In genomic region chr11:69426246-69426645, GRCm38 (mm10) we compare ENCODE assay signal across 22 mouse cellular contexts. TPM values are rescaled to one million over a fixed set of nuclear protein-coding genes. Genes with fewer than 3 reads are reported as not detected.
DNase-seq lines count a peak whose midpoint lies in the region; ATAC-seq and TF ChIP-seq lines count a peak whose summit lies in the region.
"Had no signal": no experiment of that assay in that cellular context is flagged by ENCODE, and none has a peak within 500 bp of the region (broad histone marks: within the 10 kb centered on the region; RNA-seq: fewer than 3 reads in every experiment).

No protein-coding gene starts in this region.

- H3K9me3 ChIP-seq in liver, embryonic 12.5 days (replicated peaks) = no peaks in the 10 kb centered on the region
- no peaks in the 10 kb centered on the region for H3K9me3 ChIP-seq in liver, embryonic 13.5 days (replicated peaks)
- H3K9me3 ChIP-seq in liver, embryonic 11.5 days (ENCODE audit: control insufficient read depth, low read length) = no peaks in the 10 kb centered on the region
- no peaks in the 10 kb centered on the region for H3K9me3 ChIP-seq in midbrain, embryonic 16.5 days (replicated peaks; ENCODE audit: control insufficient read depth, low read length, poor library complexity, severe bottlenecking)
- H3K9me3 ChIP-seq in midbrain, postnatal 0 days (ENCODE audit: low read length) = no peaks in the 10 kb centered on the region
- H3K9me3 ChIP-seq in MEL (replicated peaks; ENCODE audit: insufficient read depth, low read length) = no peaks in the 10 kb centered on the region
- H3K9me3 ChIP-seq in intestine, embryonic 16.5 days (ENCODE audit: control insufficient read depth, low read length) = no peaks in the 10 kb centered on the region
- H3K9me3 ChIP-seq: G1E had no signal

- WGBS in liver, embryonic 12.5 days (ENCODE audit: insufficient replicate concordance) = 32% methylated on average over 2 of the region's 2 CpGs
- 22% methylated on average over 2 of the region's 2 CpGs for WGBS in liver, embryonic 13.5 days (ENCODE audit: insufficient replicate concordance)
- WGBS in liver, embryonic 11.5 days = 65% methylated on average over 2 of the region's 2 CpGs
- WGBS in midbrain, embryonic 16.5 days = 67% methylated on average over 2 of the region's 2 CpGs
- 80% methylated on average over 2 of the region's 2 CpGs for WGBS in midbrain, postnatal 0 days
- WGBS in intestine, embryonic 16.5 days = 80% methylated on average over 2 of the region's 2 CpGs

- peak; percentile 57; the same call in 1 of the 2 replicates for ATAC-seq in liver, embryonic 12.5 days
- ATAC-seq in liver, embryonic 13.5 days (ENCODE audit: low read depth) = peak; percentile 49; the same call in 1 of the 2 replicates
- no peak; the same call in 1 of the 2 replicates for ATAC-seq in liver, embryonic 11.5 days (replicated peaks; ENCODE audit: low FRiP score)
- no peak for ATAC-seq in midbrain, embryonic 16.5 days
- no peak for ATAC-seq in midbrain, postnatal 0 days (ENCODE audit: low FRiP score)
- ATAC-seq in intestine, embryonic 16.5 days = no peak
- ATAC-seq: activated CD4-positive, CD25-positive, alpha-beta regulatory T cell, adult 4 months; CD4-positive, CD25-positive, alpha-beta regulatory T cell, adult 4 months; Patski had no signal

- H3K4me3 ChIP-seq in liver, embryonic 12.5 days = no peak overlapping the region
- no peak overlapping the region for H3K4me3 ChIP-seq in liver, embryonic 13.5 days (replicated peaks)
- no peak overlapping the region for H3K4me3 ChIP-seq in liver, embryonic 11.5 days (ENCODE audit: low read depth, low read length)
- H3K4me3 ChIP-seq in midbrain, embryonic 16.5 days (ENCODE audit: low read depth, low read length) = no peak overlapping the region
- no peak overlapping the region for H3K4me3 ChIP-seq in midbrain, postnatal 0 days (ENCODE audit: low read depth, low read length)
- no peak overlapping the region for H3K4me3 ChIP-seq in MEL (ENCODE audit: control insufficient read depth in 1 of 2, insufficient read depth in 1 of 2, low read depth in 2 of 2, low read length in 2 of 2)
- no peak overlapping the region for H3K4me3 ChIP-seq in intestine, embryonic 16.5 days (ENCODE audit: low read length)

- no peak for TF ChIP-seq CTCF in midbrain, postnatal 0 days (IDR thresholded peaks at IDR 0.05)
- no peak for TF ChIP-seq CTCF in MEL (IDR thresholded peaks at IDR 0.05 in 2 of 3, conservative IDR thresholded peaks at IDR 0.05 in 1 of 3; ENCODE audit: control insufficient read depth in 1 of 3, insufficient read depth in 1 of 3, low read depth in 2 of 3, low read length in 3 of 3, poor library complexity in 1 of 3, severe bottlenecking in 1 of 3)

- no peak for DNase-seq in liver
- no peak for DNase-seq in liver, embryonic 13.5 days
- no peak for DNase-seq in liver, embryonic 11.5 days (ENCODE audit: low spot score)
- no peak for DNase-seq in midbrain, postnatal 0 days (ENCODE audit: low spot score)
- DNase-seq in MEL (ENCODE audit: low read depth, low spot score) = no peak
- DNase-seq: adrenal gland, adult 2 months; adrenal gland, adult 8-10 months; adrenal gland, postnatal 10 days; adrenal gland, postnatal 14 days; adrenal gland, postnatal 25 days; adrenal gland, postnatal 36 days; B cell, adult 2 months; cerebellum, adult 11 months; cerebellum, adult 11-12 months; cerebellum, adult 18-20 months had no signal

- peaks cover 31% of the 10 kb centered on the region for H3K27me3 ChIP-seq in liver, embryonic 12.5 days (replicated peaks)
- H3K27me3 ChIP-seq in liver, embryonic 13.5 days = peaks cover 19% of the 10 kb centered on the region
- H3K27me3 ChIP-seq in liver, embryonic 11.5 days (replicated peaks; ENCODE audit: control insufficient read depth, insufficient read depth, low read length) = peaks cover 19% of the 10 kb centered on the region
- H3K27me3 ChIP-seq in midbrain, embryonic 16.5 days (ENCODE audit: control insufficient read depth, insufficient read depth, low read depth, low read length) = peaks cover 16% of the 10 kb centered on the region
- H3K27me3 ChIP-seq in midbrain, postnatal 0 days (ENCODE audit: insufficient read depth, low read length) = peaks cover 17% of the 10 kb centered on the region
- peaks cover 0 to 1% of the 10 kb centered on the region in 2 experiments; a peak in 1 of 4 replicates for H3K27me3 ChIP-seq in MEL (ENCODE audit: control insufficient read depth in 1 of 2, insufficient read depth in 2 of 2, low read length in 2 of 2)
- H3K27me3 ChIP-seq in intestine, embryonic 16.5 days (replicated peaks; ENCODE audit: control insufficient read depth, insufficient read depth, low read length) = peaks cover 4% of the 10 kb centered on the region; the same call in 1 of the 2 replicates

- H3K79me2 ChIP-seq in MEL (ENCODE audit: control insufficient read depth, insufficient read depth, low read length, poor library complexity) = no peaks in the 10 kb centered on the region

- H3K4me1 ChIP-seq in liver, embryonic 12.5 days = peaks cover 49% of the 10 kb centered on the region
- H3K4me1 ChIP-seq in liver, embryonic 13.5 days (replicated peaks) = peaks cover 35% of the 10 kb centered on the region
- H3K4me1 ChIP-seq in liver, embryonic 11.5 days (replicated peaks; ENCODE audit: control insufficient read depth, insufficient read depth, low read length) = peaks cover 22% of the 10 kb centered on the region
- no peaks in the 10 kb centered on the region for H3K4me1 ChIP-seq in midbrain, embryonic 16.5 days (ENCODE audit: control insufficient read depth, insufficient read depth, low read length)
- H3K4me1 ChIP-seq in midbrain, postnatal 0 days (ENCODE audit: insufficient read depth, low read length) = no peaks in the 10 kb centered on the region; the same call in 1 of the 2 replicates
- peaks cover 3 to 14% of the 10 kb centered on the region in 2 experiments for H3K4me1 ChIP-seq in MEL (ENCODE audit: control insufficient read depth in 1 of 2, insufficient read depth in 2 of 2, low read length in 2 of 2)
- peaks cover 13% of the 10 kb centered on the region for H3K4me1 ChIP-seq in intestine, embryonic 16.5 days (ENCODE audit: control insufficient read depth, insufficient read depth, low read length)

- H3K4me2 ChIP-seq in liver, embryonic 12.5 days = no peak overlapping the region
- no peak overlapping the region for H3K4me2 ChIP-seq in liver, embryonic 13.5 days
- no peak overlapping the region for H3K4me2 ChIP-seq in liver, embryonic 11.5 days
- H3K4me2 ChIP-seq in midbrain, embryonic 16.5 days (ENCODE audit: low read length) = no peak overlapping the region
- H3K4me2 ChIP-seq in midbrain, postnatal 0 days (ENCODE audit: low read depth, low read length, poor library complexity, severe bottlenecking) = no peak overlapping the region
- no peak overlapping the region for H3K4me2 ChIP-seq in intestine, embryonic 16.5 days (ENCODE audit: low read depth, low read length)

- TF ChIP-seq POLR2A in MEL (IDR thresholded peaks at IDR 0.05; ENCODE audit: control insufficient read depth in 1 of 2, insufficient read depth in 1 of 2, low read depth in 1 of 2, low read length in 2 of 2, poor library complexity in 1 of 2) = no peak

- no peaks in the 10 kb centered on the region for H3K36me3 ChIP-seq in liver, embryonic 12.5 days
- no peaks in the 10 kb centered on the region for H3K36me3 ChIP-seq in liver, embryonic 13.5 days
- no peaks in the 10 kb centered on the region for H3K36me3 ChIP-seq in liver, embryonic 11.5 days (ENCODE audit: control insufficient read depth, insufficient read depth, low read length)
- no peaks in the 10 kb centered on the region for H3K36me3 ChIP-seq in midbrain, embryonic 16.5 days (ENCODE audit: control insufficient read depth, insufficient read depth, low read length)
- no peaks in the 10 kb centered on the region for H3K36me3 ChIP-seq in midbrain, postnatal 0 days (ENCODE audit: insufficient read depth, low read length)
- peaks cover 0 to 4% of the 10 kb centered on the region in 2 experiments; a peak in 2 of 4 replicates for H3K36me3 ChIP-seq in MEL (ENCODE audit: control insufficient read depth in 1 of 2, insufficient read depth in 2 of 2, low read length in 2 of 2)
- no peaks in the 10 kb centered on the region for H3K36me3 ChIP-seq in intestine, embryonic 16.5 days (ENCODE audit: control insufficient read depth, insufficient read depth, low read length)
- H3K36me3 ChIP-seq: G1E had no signal

- no peak for TF ChIP-seq RAD21 in MEL (IDR thresholded peaks at IDR 0.05; ENCODE audit: low read depth, low read length)

- no peak for TF ChIP-seq EP300 in MEL (IDR thresholded peaks at IDR 0.05; ENCODE audit: low read depth in 1 of 2, low read length in 2 of 2)

- H3K9ac ChIP-seq in liver, embryonic 12.5 days = no peak overlapping the region
- 0 out of 2 replicates have a peak overlapping the region, but pooled peaks have one; percentile 3 for H3K9ac ChIP-seq in liver, embryonic 13.5 days
- no peak overlapping the region for H3K9ac ChIP-seq in liver, embryonic 11.5 days (ENCODE audit: low read depth, low read length)
- H3K9ac ChIP-seq in midbrain, embryonic 16.5 days (ENCODE audit: low read depth, low read length) = 0 out of 2 replicates have a peak overlapping the region, but pooled peaks have one; percentile 11
- no peak overlapping the region for H3K9ac ChIP-seq in midbrain, postnatal 0 days (replicated peaks; ENCODE audit: low read length, poor library complexity, severe bottlenecking)
- no peak overlapping the region for H3K9ac ChIP-seq in MEL (ENCODE audit: control insufficient read depth, low read depth, low read length, poor library complexity, severe bottlenecking)
- no peak overlapping the region for H3K9ac ChIP-seq in intestine, embryonic 16.5 days (ENCODE audit: low read depth, low read length)

- 0 out of 2 replicates have a peak overlapping the region, but pooled peaks have one; percentile 42 for H3K27ac ChIP-seq in liver, embryonic 12.5 days
- H3K27ac ChIP-seq in liver, embryonic 13.5 days = no peak overlapping the region
- no peak overlapping the region for H3K27ac ChIP-seq in liver, embryonic 11.5 days (ENCODE audit: low read depth, low read length)
- H3K27ac ChIP-seq in midbrain, embryonic 16.5 days (ENCODE audit: low read length) = no peak overlapping the region
- H3K27ac ChIP-seq in midbrain, postnatal 0 days (ENCODE audit: low read depth, low read length) = no peak overlapping the region
- no peak overlapping the region for H3K27ac ChIP-seq in MEL (ENCODE audit: control insufficient read depth, low read depth, low read length)
- no peak overlapping the region for H3K27ac ChIP-seq in intestine, embryonic 16.5 days (ENCODE audit: low read length)

RNA-seq across cellular contexts. Expression of gene Kdm6b, which starts 12.8 kb away (rescaled TPM):
- 7.1 and 7.5 TPM in 2 replicates for polyA plus RNA-seq in liver, embryonic 12.5 days (2016; fragmentation: Nextera tagmentation; extraction: Ambion mirVana)
- polyA plus RNA-seq in liver, embryonic 13.5 days (2015; fragmentation: Nextera tagmentation; extraction: Ambion mirVana) = 4.8 and 5.1 TPM in 2 replicates
- polyA plus RNA-seq in liver, embryonic 11.5 days (2014; fragmentation: Nextera tagmentation; extraction: Ambion mirVana) = 15.4 and 17.4 TPM in 2 replicates
- polyA plus RNA-seq in midbrain, embryonic 16.5 days (2015; fragmentation: Nextera tagmentation; extraction: Ambion mirVana) = 36.4 and 39.0 TPM in 2 replicates
- total RNA-seq in midbrain, postnatal 0 days (2014; rRNA removed) = 12.1 and 14.5 TPM in 2 replicates
- 18.9 and 22.7 TPM in 2 replicates for polyA plus RNA-seq in midbrain, postnatal 0 days (2015; fragmentation: Nextera tagmentation; extraction: Ambion mirVana)
- total RNA-seq in MEL (2012; rRNA removed) = 5.8 and 7.2 TPM in 2 replicates
- 10 to 100 TPM; 25.0 to 43.4 TPM for polyA plus RNA-seq in MEL (2012; ENCODE audit: insufficient read depth in 1 of 2, insufficient read length in 2 of 2, low read depth in 1 of 2, low replicate concordance in 2 of 2, missing spikeins in 1 of 2)
- 17.6 and 18.8 TPM in 2 replicates for polyA plus RNA-seq in intestine, embryonic 16.5 days (2015; fragmentation: Nextera tagmentation; extraction: Ambion mirVana)

RNA-seq across cellular contexts. Expression of gene Tmem88, which starts 28.2 kb away (rescaled TPM):
- polyA plus RNA-seq in liver, embryonic 12.5 days (2016; fragmentation: Nextera tagmentation; extraction: Ambion mirVana) = 14.4 and 15.4 TPM in 2 replicates
- 8.9 and 9.5 TPM in 2 replicates for polyA plus RNA-seq in liver, embryonic 13.5 days (2015; fragmentation: Nextera tagmentation; extraction: Ambion mirVana)
- polyA plus RNA-seq in liver, embryonic 11.5 days (2014; fragmentation: Nextera tagmentation; extraction: Ambion mirVana) = 20.4 and 26.2 TPM in 2 replicates
- 5.2 and 5.9 TPM in 2 replicates for polyA plus RNA-seq in midbrain, embryonic 16.5 days (2015; fragmentation: Nextera tagmentation; extraction: Ambion mirVana)
- total RNA-seq in midbrain, postnatal 0 days (2014; rRNA removed) = 4.4 and 5.7 TPM in 2 replicates
- 5.8 and 6.3 TPM in 2 replicates for polyA plus RNA-seq in midbrain, postnatal 0 days (2015; fragmentation: Nextera tagmentation; extraction: Ambion mirVana)
- total RNA-seq in MEL (2012; rRNA removed) = 0.39 TPM in 2 replicates
- under 1 TPM in 1 of 2 experiments, not detected in 1; 0.45 TPM for polyA plus RNA-seq in MEL (2012; ENCODE audit: insufficient read depth in 1 of 2, insufficient read length in 2 of 2, low read depth in 1 of 2, low replicate concordance in 2 of 2, missing spikeins in 1 of 2)
- polyA plus RNA-seq in intestine, embryonic 16.5 days (2015; fragmentation: Nextera tagmentation; extraction: Ambion mirVana) = 30.8 and 31.0 TPM in 2 replicates

RNA-seq across cellular contexts. Expression of gene Cyb5d1, which starts 30.8 kb away (rescaled TPM):
- 15.1 and 15.7 TPM in 2 replicates for polyA plus RNA-seq in liver, embryonic 12.5 days (2016; fragmentation: Nextera tagmentation; extraction: Ambion mirVana)
- 10.3 and 13.0 TPM in 2 replicates for polyA plus RNA-seq in liver, embryonic 13.5 days (2015; fragmentation: Nextera tagmentation; extraction: Ambion mirVana)
- 19.7 and 19.9 TPM in 2 replicates for polyA plus RNA-seq in liver, embryonic 11.5 days (2014; fragmentation: Nextera tagmentation; extraction: Ambion mirVana)
- 27.1 and 28.9 TPM in 2 replicates for polyA plus RNA-seq in midbrain, embryonic 16.5 days (2015; fragmentation: Nextera tagmentation; extraction: Ambion mirVana)
- 16.5 and 22.6 TPM in 2 replicates for total RNA-seq in midbrain, postnatal 0 days (2014; rRNA removed)
- polyA plus RNA-seq in midbrain, postnatal 0 days (2015; fragmentation: Nextera tagmentation; extraction: Ambion mirVana) = 18.2 and 18.8 TPM in 2 replicates
- 26.8 and 39.6 TPM in 2 replicates for total RNA-seq in MEL (2012; rRNA removed)
- polyA plus RNA-seq in MEL (2012; ENCODE audit: insufficient read depth in 1 of 2, insufficient read length in 2 of 2, low read depth in 1 of 2, low replicate concordance in 2 of 2, missing spikeins in 1 of 2) = 10 to 100 TPM in 1 of 2 experiments, not detected in 1; 21.3 TPM
- 22.6 and 24.0 TPM in 2 replicates for polyA plus RNA-seq in intestine, embryonic 16.5 days (2015; fragmentation: Nextera tagmentation; extraction: Ambion mirVana)

RNA-seq across cellular contexts. Expression of gene Naa38, which starts 31.0 kb away (rescaled TPM):
- 111 and 119 TPM in 2 replicates for polyA plus RNA-seq in liver, embryonic 12.5 days (2016; fragmentation: Nextera tagmentation; extraction: Ambion mirVana)
- polyA plus RNA-seq in liver, embryonic 13.5 days (2015; fragmentation: Nextera tagmentation; extraction: Ambion mirVana) = 102 and 105 TPM in 2 replicates
- polyA plus RNA-seq in liver, embryonic 11.5 days (2014; fragmentation: Nextera tagmentation; extraction: Ambion mirVana) = 151 and 178 TPM in 2 replicates
- polyA plus RNA-seq in midbrain, embryonic 16.5 days (2015; fragmentation: Nextera tagmentation; extraction: Ambion mirVana) = 86.2 and 89.6 TPM in 2 replicates
- 32.6 and 95.9 TPM in 2 replicates for total RNA-seq in midbrain, postnatal 0 days (2014; rRNA removed)
- polyA plus RNA-seq in midbrain, postnatal 0 days (2015; fragmentation: Nextera tagmentation; extraction: Ambion mirVana) = 120 and 147 TPM in 2 replicates
- total RNA-seq in MEL (2012; rRNA removed) = 190 and 191 TPM in 2 replicates
- 100 to 1,000 TPM in 1 of 2 experiments, not detected in 1; 173 TPM for polyA plus RNA-seq in MEL (2012; ENCODE audit: insufficient read depth in 1 of 2, insufficient read length in 2 of 2, low read depth in 1 of 2, low replicate concordance in 2 of 2, missing spikeins in 1 of 2)
- 168 and 170 TPM in 2 replicates for polyA plus RNA-seq in intestine, embryonic 16.5 days (2015; fragmentation: Nextera tagmentation; extraction: Ambion mirVana)

RNA-seq across cellular contexts. Expression of gene Chd3, which starts 57.0 kb away (rescaled TPM):
- 4.7 and 6.4 TPM in 2 replicates for polyA plus RNA-seq in liver, embryonic 12.5 days (2016; fragmentation: Nextera tagmentation; extraction: Ambion mirVana)
- polyA plus RNA-seq in liver, embryonic 13.5 days (2015; fragmentation: Nextera tagmentation; extraction: Ambion mirVana) = 2.6 and 4.4 TPM in 2 replicates
- polyA plus RNA-seq in liver, embryonic 11.5 days (2014; fragmentation: Nextera tagmentation; extraction: Ambion mirVana) = 13.8 and 17.1 TPM in 2 replicates
- 82.8 and 86.1 TPM in 2 replicates for polyA plus RNA-seq in midbrain, embryonic 16.5 days (2015; fragmentation: Nextera tagmentation; extraction: Ambion mirVana)
- 284 and 298 TPM in 2 replicates for total RNA-seq in midbrain, postnatal 0 days (2014; rRNA removed)
- 51.6 and 58.9 TPM in 2 replicates for polyA plus RNA-seq in midbrain, postnatal 0 days (2015; fragmentation: Nextera tagmentation; extraction: Ambion mirVana)
- total RNA-seq in MEL (2012; rRNA removed) = 37.3 and 65.8 TPM in 2 replicates
- polyA plus RNA-seq in MEL (2012; ENCODE audit: insufficient read depth in 1 of 2, insufficient read length in 2 of 2, low read depth in 1 of 2, low replicate concordance in 2 of 2, missing spikeins in 1 of 2) = 10 to 100 TPM in 1 of 2 experiments, not detected in 1; 84.9 TPM
- 33.4 and 35.5 TPM in 2 replicates for polyA plus RNA-seq in intestine, embryonic 16.5 days (2015; fragmentation: Nextera tagmentation; extraction: Ambion mirVana)

Comparison
In these comparisons a context has a peak if more than half of its experiments do, and no peak if none do; other contexts are left out.
1. ATAC-seq: peak in liver, embryonic 12.5 days (single experiment) and liver, embryonic 13.5 days (single experiment); none in liver, embryonic 11.5 days (single experiment), midbrain, embryonic 16.5 days (single experiment), midbrain, postnatal 0 days (single experiment) and intestine, embryonic 16.5 days (single experiment).
2. H3K9ac ChIP-seq: peak in liver, embryonic 13.5 days (single experiment) and midbrain, embryonic 16.5 days (single experiment); none in liver, embryonic 12.5 days (single experiment), liver, embryonic 11.5 days (single experiment), midbrain, postnatal 0 days (single experiment), MEL (single experiment) and intestine, embryonic 16.5 days (single experiment).